Mouse (Mus musculus): ENCODE data around the gene Slc9a3r2.
A peak's percentile ranks its signal among the peaks of the same experiment; 100 is the strongest.
"Not testable (repeated sequence)": the region's sequence is repeated elsewhere in the genome, so short reads cannot be mapped to it uniquely, and the experiment has no call there.

Slc9a3r2 gene

GRCm38 (mm10) chr17:24650070-24650616 lies at the start of gene Slc9a3r2:
Gene Slc9a3r2, minus strand, starts transcription at chr17:24650327.
- DNase-seq (ENCODE audit: low read depth, low spot score), result peak; percentile 25

- DNase-seq (ENCODE audit: low read depth, low spot score), result no peak
These were observed 49.3 kb upstream of the Slc9a3r2 start for GRCm38 (mm10) chr17:24699473-24699872.

- no peak for DNase-seq (ENCODE audit: low read depth, low spot score)
These were observed 48.6 kb upstream of the Slc9a3r2 start for GRCm38 (mm10) chr17:24698715-24699114.

GRCm38 (mm10) chr17:24697985-24698384 lies 47.9 kb upstream of the Slc9a3r2 start:
- DNase-seq (ENCODE audit: low read depth, low spot score), result peak; percentile 52

- DNase-seq (ENCODE audit: low read depth, low spot score), result peak; percentile 79
These were observed 46.0 kb upstream of the Slc9a3r2 start, which contains the start of the genes Gfer and Noxo1 for GRCm38 (mm10) chr17:24696011-24696697. Gene Gfer, minus strand, starts transcription at chr17:24696156. Gene Noxo1, plus strand, starts transcription at chr17:24696234.

GRCm38 (mm10) chr17:24695326-24696010 lies 45.3 kb upstream of the Slc9a3r2 start:
- no peak for DNase-seq (ENCODE audit: low read depth, low spot score)

GRCm38 (mm10) chr17:24692385-24692784 lies 42.3 kb upstream of the Slc9a3r2 start:
- no peak for DNase-seq (ENCODE audit: low read depth, low spot score)

GRCm38 (mm10) chr17:24689251-24690081 lies 39.3 kb upstream of the Slc9a3r2 start, which contains the start of gene Syngr3:
Gene Syngr3, minus strand, starts transcription at chr17:24689955.
- DNase-seq (ENCODE audit: low read depth, low spot score), result no peak

GRCm38 (mm10) chr17:24687599-24687998 lies 37.5 kb upstream of the Slc9a3r2 start:
- no peak for DNase-seq (ENCODE audit: low read depth, low spot score)

- DNase-seq (ENCODE audit: low read depth, low spot score), result no peak
These were observed 37.0 kb upstream of the Slc9a3r2 start for GRCm38 (mm10) chr17:24687146-24687595.

GRCm38 (mm10) chr17:24686514-24686913 lies 36.4 kb upstream of the Slc9a3r2 start:
- DNase-seq (ENCODE audit: low read depth, low spot score), result no peak

GRCm38 (mm10) chr17:24677500-24678080 lies 27.5 kb upstream of the Slc9a3r2 start:
- DNase-seq (ENCODE audit: low read depth, low spot score), result no peak

- DNase-seq (ENCODE audit: low read depth, low spot score), result no peak
These were observed 26.8 kb upstream of the Slc9a3r2 start for GRCm38 (mm10) chr17:24676877-24677276.

- peak; percentile 91 for DNase-seq (ENCODE audit: low read depth, low spot score)
These were observed 26.1 kb upstream of the Slc9a3r2 start for GRCm38 (mm10) chr17:24676187-24676586.

- no peak for DNase-seq (ENCODE audit: low read depth, low spot score)
These were observed 24.1 kb upstream of the Slc9a3r2 start for GRCm38 (mm10) chr17:24674277-24674676.

- DNase-seq (ENCODE audit: low read depth, low spot score), result peak; percentile 88
These were observed 22.0 kb upstream of the Slc9a3r2 start for GRCm38 (mm10) chr17:24672141-24672540.

- DNase-seq (ENCODE audit: low read depth, low spot score), result no peak
These were observed 21.2 kb upstream of the Slc9a3r2 start for GRCm38 (mm10) chr17:24671346-24671745.

- DNase-seq (ENCODE audit: low read depth, low spot score), result peak; percentile 42
These were observed 20.2 kb upstream of the Slc9a3r2 start for GRCm38 (mm10) chr17:24670246-24670844.

GRCm38 (mm10) chr17:24669545-24670245 lies 19.6 kb upstream of the Slc9a3r2 start, which contains the start of gene Zfp598:
Gene Zfp598, plus strand, starts transcription at chr17:24669687.
- DNase-seq (ENCODE audit: low read depth, low spot score), result peak; percentile 89

- not testable (repeated sequence) for DNase-seq (ENCODE audit: low read depth, low spot score)
These were observed 19.1 kb upstream of the Slc9a3r2 start for GRCm38 (mm10) chr17:24669214-24669544.
